Mouse (Mus musculus) kidney, adult 2 months (tissue): ENCODE data around the gene Zbtb32.

Source experiments
- CTCF ChIP-seq: fragments of 200-500 bp; conservative IDR thresholded peaks from 2 replicates; pipeline ENCODE4 v1.5.1; 2011; ENCODE audit warnings: low read depth, mild to moderate bottlenecking, control low read depth, low read length, moderate library complexity, mixed read lengths; ENCODE audit not compliant: insufficient read depth, insufficient read length
- POLR2A ChIP-seq: fragments of 200-500 bp; IDR thresholded peaks from one replicate; pipeline ENCODE4 v1.6.1; 2011; ENCODE audit warnings: low read depth, low read length, control low read depth

DNA sequence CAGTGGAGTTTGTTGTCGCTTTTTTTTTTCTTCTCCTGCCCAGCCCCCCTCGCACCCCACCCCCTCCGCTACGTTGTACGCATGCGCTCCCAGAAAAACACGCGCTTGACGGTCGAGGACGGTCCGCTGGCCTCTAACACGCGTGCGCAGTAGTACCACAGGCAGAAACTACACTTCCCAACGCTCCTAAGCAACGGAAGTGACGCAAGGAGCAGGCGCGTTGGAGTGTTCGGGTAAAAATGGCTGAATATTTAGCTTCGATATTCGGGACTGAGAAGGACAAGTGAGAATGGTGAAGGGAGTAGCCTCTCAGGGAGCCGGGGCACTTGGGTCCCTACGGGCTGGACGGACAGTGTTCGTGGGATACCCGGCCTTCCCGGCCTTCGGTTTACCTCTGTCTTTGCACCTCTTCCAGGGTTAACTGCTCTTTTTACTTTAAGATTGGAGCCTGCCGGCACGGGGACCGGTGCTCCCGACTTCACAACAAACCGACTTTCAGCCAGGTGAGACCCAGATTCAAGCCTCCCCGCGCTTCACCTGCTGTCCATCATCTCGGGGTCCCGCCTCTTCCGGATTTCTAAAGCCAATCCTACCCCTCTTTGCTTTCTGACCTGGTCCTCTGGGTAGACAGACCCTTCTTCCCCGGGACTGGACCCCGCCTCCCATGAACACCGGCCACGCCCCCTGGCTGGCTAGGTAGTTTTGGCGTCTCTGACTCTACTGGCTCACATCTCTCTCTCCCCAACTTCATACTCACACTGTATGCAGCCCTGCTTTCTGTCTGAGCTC, 35.4 kb downstream of the Zbtb32 start, which contains the start of the genes U2af1l4, Gm49396 and Psenen:
- TF ChIP-seq CTCF (no peak), POLR2A (no peak)
